Mouse (Mus musculus): ENCODE measurements around the gene Necap2. TPM values are rescaled to one million over a fixed set of nuclear protein-coding genes. Genes with fewer than 3 reads are reported as not detected.

The Necap2 gene
- total RNA-seq, 1 experiment: 28.3 TPM

- H3K9ac ChIP-seq (ENCODE audit: insufficient read depth, low read depth, low read length, poor library complexity, severe bottlenecking): no peak overlapping the region
- in situ Hi-C loops (cut with MboI; ENCODE audit: low sequenced_read_pairs in 2 of 2, unreplicated experiment in 2 of 2): no loop called here
- no peak overlapping the region for H3K4me3 ChIP-seq (ENCODE audit: insufficient read depth in 1 of 2, low read depth in 1 of 2, low read length in 2 of 2, poor library complexity in 1 of 2, severe bottlenecking in 1 of 2)
- no peak overlapping the region for H3K27ac ChIP-seq (ENCODE audit: insufficient read depth, low read depth, low read length, poor library complexity, severe bottlenecking)
- TF ChIP-seq CHD2 (IDR thresholded peaks at IDR 0.05; ENCODE audit: low read depth, low read length): no peak
- TF ChIP-seq ZNF384 (IDR thresholded peaks at IDR 0.05; ENCODE audit: low read depth, low read length): no peak
- TF ChIP-seq HCFC1 (IDR thresholded peaks at IDR 0.05; ENCODE audit: borderline replicate concordance, insufficient read depth, low read length): no peak
- no peak for TF ChIP-seq MAFK (IDR thresholded peaks at IDR 0.05; ENCODE audit: insufficient read depth, low read depth, low read length)
- TF ChIP-seq ZC3H11A (IDR thresholded peaks at IDR 0.05; ENCODE audit: borderline replicate concordance, low read depth, low read length): no peak
- peaks cover 45% of the 10 kb centered on the region for H3K36me3 ChIP-seq (ENCODE audit: control insufficient read depth, insufficient read depth, low read length, poor library complexity, severe bottlenecking)
- no peak for DNase-seq (ENCODE audit: low read depth, low spot score)
- peaks cover 0 to 3% of the 10 kb centered on the region in 2 experiments; a peak in 1 of 4 replicates for H3K4me1 ChIP-seq (ENCODE audit: control insufficient read depth in 2 of 2, insufficient read depth in 2 of 2, low read length in 2 of 2, poor library complexity in 1 of 2)
- no peaks in the 10 kb centered on the region for H3K9me3 ChIP-seq (ENCODE audit: control insufficient read depth, insufficient read depth, low read depth, low read length)
These were observed 9.5 kb downstream of the Necap2 start for GRCm38 (mm10) chr4:141068655-141069054.

GRCm38 (mm10) chr4:141067516-141068046, 10.6 kb downstream of the Necap2 start:
- H3K27ac ChIP-seq (ENCODE audit: insufficient read depth, low read depth, low read length, poor library complexity, severe bottlenecking): no peak overlapping the region
- peaks cover 0 to 3% of the 10 kb centered on the region in 2 experiments; a peak in 1 of 4 replicates for H3K4me1 ChIP-seq (ENCODE audit: control insufficient read depth in 2 of 2, insufficient read depth in 2 of 2, low read length in 2 of 2, poor library complexity in 1 of 2)
- peaks cover 38% of the 10 kb centered on the region for H3K36me3 ChIP-seq (ENCODE audit: control insufficient read depth, insufficient read depth, low read length, poor library complexity, severe bottlenecking)
- H3K4me3 ChIP-seq (ENCODE audit: insufficient read depth in 1 of 2, low read depth in 1 of 2, low read length in 2 of 2, poor library complexity in 1 of 2, severe bottlenecking in 1 of 2): no peak overlapping the region
- no peak for DNase-seq (ENCODE audit: low read depth, low spot score)
- no peak for TF ChIP-seq CHD2 (IDR thresholded peaks at IDR 0.05; ENCODE audit: low read depth, low read length)
- no peak for TF ChIP-seq MAFK (IDR thresholded peaks at IDR 0.05; ENCODE audit: insufficient read depth, low read depth, low read length)
- no peak for TF ChIP-seq ZC3H11A (IDR thresholded peaks at IDR 0.05; ENCODE audit: borderline replicate concordance, low read depth, low read length)
- no peak for TF ChIP-seq ZNF384 (IDR thresholded peaks at IDR 0.05; ENCODE audit: low read depth, low read length)
- TF ChIP-seq HCFC1 (IDR thresholded peaks at IDR 0.05; ENCODE audit: borderline replicate concordance, insufficient read depth, low read length): no peak
- no peak overlapping the region for H3K9ac ChIP-seq (ENCODE audit: insufficient read depth, low read depth, low read length, poor library complexity, severe bottlenecking)
- no peaks in the 10 kb centered on the region for H3K9me3 ChIP-seq (ENCODE audit: control insufficient read depth, insufficient read depth, low read depth, low read length)
- in situ Hi-C loops (cut with MboI; ENCODE audit: low sequenced_read_pairs in 2 of 2, unreplicated experiment in 2 of 2): no loop called here

- TF ChIP-seq CHD2 (IDR thresholded peaks at IDR 0.05; ENCODE audit: low read depth, low read length): no peak
- peaks cover 33% of the 10 kb centered on the region for H3K36me3 ChIP-seq (ENCODE audit: control insufficient read depth, insufficient read depth, low read length, poor library complexity, severe bottlenecking)
- DNase-seq (ENCODE audit: low read depth, low spot score): no peak
These were observed 11.2 kb downstream of the Necap2 start for GRCm38 (mm10) chr4:141066709-141067515.

GRCm38 (mm10) chr4:141065123-141065522, 13.0 kb downstream of the Necap2 start:
- no peak overlapping the region for H3K4me3 ChIP-seq (ENCODE audit: insufficient read depth in 1 of 2, low read depth in 1 of 2, low read length in 2 of 2, poor library complexity in 1 of 2, severe bottlenecking in 1 of 2)
- H3K9me3 ChIP-seq (ENCODE audit: control insufficient read depth, insufficient read depth, low read depth, low read length): no peaks in the 10 kb centered on the region
- H3K27ac ChIP-seq (ENCODE audit: insufficient read depth, low read depth, low read length, poor library complexity, severe bottlenecking): no peak overlapping the region
- H3K36me3 ChIP-seq (ENCODE audit: control insufficient read depth, insufficient read depth, low read length, poor library complexity, severe bottlenecking): peaks cover 25% of the 10 kb centered on the region
- no peak for DNase-seq (ENCODE audit: low read depth, low spot score)
- TF ChIP-seq CHD2 (IDR thresholded peaks at IDR 0.05; ENCODE audit: low read depth, low read length) (no peak), ZNF384 (IDR thresholded peaks at IDR 0.05; ENCODE audit: low read depth, low read length) (no peak), MAFK (IDR thresholded peaks at IDR 0.05; ENCODE audit: insufficient read depth, low read depth, low read length) (no peak), HCFC1 (IDR thresholded peaks at IDR 0.05; ENCODE audit: borderline replicate concordance, insufficient read depth, low read length) (no peak), ZC3H11A (IDR thresholded peaks at IDR 0.05; ENCODE audit: borderline replicate concordance, low read depth, low read length) (no peak)
- in situ Hi-C loops (cut with MboI; ENCODE audit: low sequenced_read_pairs in 2 of 2, unreplicated experiment in 2 of 2): no loop called here
- peaks cover 0 to 3% of the 10 kb centered on the region in 2 experiments; a peak in 1 of 4 replicates for H3K4me1 ChIP-seq (ENCODE audit: control insufficient read depth in 2 of 2, insufficient read depth in 2 of 2, low read length in 2 of 2, poor library complexity in 1 of 2)
- H3K9ac ChIP-seq (ENCODE audit: insufficient read depth, low read depth, low read length, poor library complexity, severe bottlenecking): no peak overlapping the region

More at GRCm38 (mm10) chr4:141066709-141067515, 11.2 kb downstream of the Necap2 start:
- in situ Hi-C loops (cut with MboI; ENCODE audit: low sequenced_read_pairs in 2 of 2, unreplicated experiment in 2 of 2): no loop called here
- H3K27ac ChIP-seq (ENCODE audit: insufficient read depth, low read depth, low read length, poor library complexity, severe bottlenecking): no peak overlapping the region
- H3K4me1 ChIP-seq (ENCODE audit: control insufficient read depth in 2 of 2, insufficient read depth in 2 of 2, low read length in 2 of 2, poor library complexity in 1 of 2): peaks cover 0 to 3% of the 10 kb centered on the region in 2 experiments; a peak in 1 of 4 replicates
- no peaks in the 10 kb centered on the region for H3K9me3 ChIP-seq (ENCODE audit: control insufficient read depth, insufficient read depth, low read depth, low read length)
- no peak overlapping the region for H3K4me3 ChIP-seq (ENCODE audit: insufficient read depth in 1 of 2, low read depth in 1 of 2, low read length in 2 of 2, poor library complexity in 1 of 2, severe bottlenecking in 1 of 2)
- H3K9ac ChIP-seq (ENCODE audit: insufficient read depth, low read depth, low read length, poor library complexity, severe bottlenecking): no peak overlapping the region
